Mouse (Mus musculus) lung, postnatal 0 days (tissue): ENCODE measurements around the gene Nin. TPM values are rescaled to one million over a fixed set of nuclear protein-coding genes. Genes with fewer than 3 reads are reported as not detected.

ENCODE experiments used
- ATAC-seq: fragments of 200-750 bp; cut with Nextera tagmentation; 2 replicates; pipeline ENCODE4 v1.8.0; 2017; ENCODE audit warnings: moderate library complexity
- DNase-seq: peaks from one replicate; pipeline ENCODE4 v3.0.0-alpha.2; 2016; ENCODE audit warnings: low spot score
- H3K27ac ChIP-seq: fragments of 300-500 bp; sonication (generic); 2 replicates; pipeline ENCODE4 v1.5.1; 2014; ENCODE audit warnings: antibody characterized with exemption, mild to moderate bottlenecking, low read length, mixed read lengths
- H3K27me3 ChIP-seq: fragments of 300-500 bp; sonication (generic); replicated peaks from 2 replicates; pipeline ENCODE4 v1.6.1; 2014; ENCODE audit warnings: low read length, mixed read lengths; ENCODE audit not compliant: insufficient read depth
- H3K36me3 ChIP-seq: fragments of 300-500 bp; sonication (generic); 2 replicates; pipeline ENCODE4 v1.6.1; 2014; ENCODE audit warnings: low read length, mixed read lengths; ENCODE audit not compliant: insufficient read depth
- H3K4me1 ChIP-seq: fragments of 300-500 bp; sonication (generic); 2 replicates; pipeline ENCODE4 v1.6.1; 2014; ENCODE audit warnings: antibody characterized with exemption, low read depth, low read length, mixed read lengths; ENCODE audit not compliant: insufficient read depth
- H3K4me2 ChIP-seq: fragments of 300-500 bp; sonication (generic); replicated peaks from 2 replicates; pipeline ENCODE4 v1.6.1; 2014; ENCODE audit warnings: low read depth, mild to moderate bottlenecking, low read length, moderate library complexity, mixed read lengths
- H3K4me3 ChIP-seq: fragments of 300-500 bp; sonication (generic); 2 replicates; pipeline ENCODE4 v1.5.1; 2014; ENCODE audit warnings: low read depth, low read length
- H3K9ac ChIP-seq: fragments of 300-500 bp; sonication (generic); replicated peaks from 2 replicates; pipeline ENCODE4 v1.6.1; 2014; ENCODE audit warnings: low read depth, mild to moderate bottlenecking
- H3K9me3 ChIP-seq: fragments of 300-500 bp; sonication (generic); 2 replicates; pipeline ENCODE4 v1.6.1; 2016; ENCODE audit warnings: low read length, mixed read lengths
- CTCF ChIP-seq: IDR thresholded peaks from 2 replicates; pipeline ENCODE4 v1.5.1; 2016; ENCODE audit warnings: antibody characterized with exemption, mild to moderate bottlenecking
- EP300 ChIP-seq: IDR thresholded peaks from 2 replicates; pipeline ENCODE4 v1.6.1; 2016; ENCODE audit warnings: antibody characterized with exemption, mild to moderate bottlenecking, control low read depth
- WGBS: fragments of 180-500 bp; shearing (Covaris S2); extraction: QIAGEN DNeasy Blood & Tissue Kit; methylation state at CpG from one replicate; pipeline ENCODE4 v1.1.7; 2014; 5-methylcytosine and 5-hydroxymethylcytosine counted together
- polyA plus RNA-seq: library from polyadenylated mRNA; unstranded; fragments of >200 nt; fragmentation: Nextera tagmentation; extraction: Ambion mirVana; gene quantifications from 2 replicates; pipeline ENCODE4 v1.2.1, GENCODE M21; 2015

The Nin gene
- polyA plus RNA-seq, 1 experiment from 2014 or later = 8.3 TPM

DNA sequence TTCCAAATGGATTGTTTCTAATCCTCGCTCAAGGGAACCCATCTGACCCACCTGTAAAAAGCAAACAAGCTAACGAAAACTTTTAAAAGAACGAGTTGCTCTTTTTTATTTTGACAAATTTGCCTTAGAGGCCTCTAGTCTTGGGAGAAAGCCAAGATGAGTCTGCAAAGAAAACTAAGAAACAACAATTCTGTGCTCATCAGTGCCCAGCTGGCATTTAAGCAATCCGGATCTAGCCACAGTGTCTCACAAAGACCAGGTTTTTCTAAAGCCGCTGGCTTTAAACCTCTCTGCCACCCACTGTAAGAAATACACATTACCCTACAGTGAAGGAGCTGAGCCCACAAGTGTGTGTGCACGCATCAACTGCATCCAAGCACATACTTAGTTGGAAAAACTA is 88.1 kb downstream of the Nin start:
- H3K36me3 ChIP-seq = peaks cover 20% of the 10 kb centered on the region
- no peak overlapping the region for H3K9ac ChIP-seq
- H3K4me1 ChIP-seq = no peaks in the 10 kb centered on the region
- no peak overlapping the region for H3K4me2 ChIP-seq
- TF ChIP-seq CTCF = no peak
- TF ChIP-seq EP300 = no peak
- DNase-seq (peak; percentile 39), ATAC-seq (0 out of 2 replicates have a peak, but pooled peaks have one; percentile 6)
- no peaks in the 10 kb centered on the region for H3K27me3 ChIP-seq
- 78% methylated on average over 6 of the region's 6 CpGs for WGBS
- H3K27ac ChIP-seq = peak overlapping the region; percentile 20; the same call in 1 of the 2 replicates
- H3K9me3 ChIP-seq = no peaks in the 10 kb centered on the region
- H3K4me3 ChIP-seq = no peak overlapping the region

DNA sequence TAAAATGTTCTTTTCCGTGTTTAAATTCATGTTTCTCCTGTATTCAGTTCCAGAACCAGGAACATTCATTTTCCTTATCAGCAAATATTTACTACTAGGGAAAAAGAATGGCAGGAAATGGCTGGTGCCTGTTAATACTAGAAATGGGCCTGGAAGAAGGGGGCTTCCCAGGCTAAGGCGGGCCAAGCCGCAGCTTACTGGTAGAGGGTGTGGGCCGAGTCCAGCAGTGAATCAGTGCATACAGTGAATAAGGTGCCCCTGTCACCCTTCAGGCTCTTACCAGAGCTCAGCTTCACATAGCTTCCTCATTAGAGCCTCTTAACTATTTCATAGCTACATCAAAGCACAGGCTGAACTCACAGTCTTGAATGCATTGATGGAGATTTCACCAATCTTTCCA is 89.9 kb downstream of the Nin start:
- Histone ChIP-seq H3K36me3 (peaks cover 24% of the 10 kb centered on the region), H3K4me3 (no peak overlapping the region), H3K4me1 (no peaks in the 10 kb centered on the region), H3K9ac (no peak overlapping the region), H3K9me3 (no peaks in the 10 kb centered on the region), H3K4me2 (no peak overlapping the region), H3K27me3 (no peaks in the 10 kb centered on the region), H3K27ac (no peak overlapping the region)
- ATAC-seq (peak; percentile 71), DNase-seq (peak; percentile 35)
- TF ChIP-seq EP300 = peak; percentile 63; the same call in 1 of the 2 replicates
- TF ChIP-seq CTCF = no peak
- 69% methylated on average over 4 of the region's 4 CpGs for WGBS

DNA sequence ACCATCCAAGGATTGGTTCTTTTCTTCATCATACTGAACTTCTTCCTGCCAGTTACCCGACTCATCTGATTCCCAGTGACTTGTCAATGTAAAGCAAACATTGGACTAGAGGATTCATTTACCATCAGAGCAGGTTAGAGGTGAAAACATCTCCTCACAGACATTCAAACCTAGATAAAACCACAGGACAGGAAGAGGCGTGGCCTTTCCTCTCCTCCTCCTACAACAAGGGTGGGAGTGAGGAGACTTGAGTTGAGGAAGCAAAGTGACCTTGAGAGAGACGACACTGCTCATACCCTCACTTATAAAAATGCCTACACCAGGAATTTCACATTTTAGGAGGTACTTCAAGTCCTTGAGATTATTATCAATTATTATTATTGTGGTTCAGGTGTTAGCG is 95.4 kb downstream of the Nin start:
- DNase-seq (no peak), ATAC-seq (no peak)
- Histone ChIP-seq H3K9ac (no peak overlapping the region), H3K4me1 (peaks cover 6% of the 10 kb centered on the region; the same call in 1 of the 2 replicates), H3K4me2 (no peak overlapping the region), H3K4me3 (no peak overlapping the region), H3K9me3 (no peaks in the 10 kb centered on the region), H3K27ac (no peak overlapping the region), H3K27me3 (no peaks in the 10 kb centered on the region), H3K36me3 (peaks cover 8% of the 10 kb centered on the region; the same call in 1 of the 2 replicates)
- TF ChIP-seq EP300 (no peak), CTCF (no peak)
- 72% methylated on average over 4 of the region's 4 CpGs for WGBS

DNA sequence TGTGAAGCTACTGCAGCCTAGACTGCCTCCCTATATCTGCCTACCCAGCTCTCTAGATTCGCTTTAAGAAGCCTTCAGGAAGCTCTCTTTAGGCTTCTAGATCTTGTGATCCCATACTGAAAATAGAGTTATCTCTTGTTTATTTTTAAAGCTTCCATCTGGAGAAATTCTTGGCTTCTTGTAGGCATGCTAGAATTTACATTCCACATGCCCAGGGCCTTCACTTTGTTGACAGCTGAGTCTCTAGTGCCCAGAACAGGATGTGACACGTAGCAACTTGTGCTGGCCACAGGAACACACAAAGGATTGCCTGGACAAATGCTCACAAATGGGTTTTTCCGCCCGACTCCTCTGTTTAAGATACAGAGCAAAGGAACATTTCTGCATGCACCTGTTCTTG is 97.6 kb downstream of the Nin start:
- TF ChIP-seq EP300 = peak; percentile 55; the same call in 1 of the 2 replicates
- TF ChIP-seq CTCF = no peak
- Histone ChIP-seq H3K27me3 (no peaks in the 10 kb centered on the region), H3K4me1 (peaks cover 6% of the 10 kb centered on the region; the same call in 1 of the 2 replicates), H3K9me3 (0 out of 2 replicates have a peak, but pooled peaks cover 2% of the 10 kb centered on the region), H3K9ac (no peak overlapping the region), H3K4me2 (no peak overlapping the region), H3K36me3 (peaks cover 8% of the 10 kb centered on the region; the same call in 1 of the 2 replicates), H3K4me3 (no peak overlapping the region), H3K27ac (0 out of 2 replicates have a peak overlapping the region, but pooled peaks have one; percentile 16)
- DNase-seq = peak; percentile 63
- WGBS = 42% methylated on average over 4 of the region's 4 CpGs
- peak; percentile 70 for ATAC-seq

DNA sequence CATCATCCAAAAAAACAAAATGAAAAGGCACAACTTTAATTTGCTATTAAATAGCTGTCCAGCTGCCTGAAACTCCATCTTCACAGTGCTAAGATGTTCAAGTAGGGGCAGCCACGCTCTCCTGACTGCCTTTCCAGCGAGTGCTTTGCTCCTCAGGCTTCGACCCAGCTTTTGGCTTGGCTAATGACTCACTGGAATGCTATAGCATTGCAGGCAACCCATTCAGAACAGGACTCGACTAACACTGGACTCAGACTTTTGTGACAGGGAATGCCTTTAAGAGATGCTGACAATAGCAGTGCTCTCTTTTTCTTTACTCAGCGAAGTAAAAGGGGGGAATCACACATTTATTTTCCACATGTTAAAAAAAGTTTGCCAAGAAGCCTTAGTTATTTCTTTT is 101.8 kb downstream of the Nin start:
- Histone ChIP-seq H3K27me3 (no peaks in the 10 kb centered on the region), H3K4me3 (no peak overlapping the region), H3K9me3 (0 out of 2 replicates have a peak, but pooled peaks cover 2% of the 10 kb centered on the region), H3K4me1 (peaks cover 6% of the 10 kb centered on the region; the same call in 1 of the 2 replicates), H3K36me3 (peaks cover 5% of the 10 kb centered on the region; the same call in 1 of the 2 replicates), H3K4me2 (no peak overlapping the region), H3K9ac (no peak overlapping the region), H3K27ac (no peak overlapping the region)
- no peak for ATAC-seq
- no peak for DNase-seq
- TF ChIP-seq EP300 (no peak), CTCF (no peak)
- 70% methylated on average over 5 of the region's 5 CpGs for WGBS

DNA sequence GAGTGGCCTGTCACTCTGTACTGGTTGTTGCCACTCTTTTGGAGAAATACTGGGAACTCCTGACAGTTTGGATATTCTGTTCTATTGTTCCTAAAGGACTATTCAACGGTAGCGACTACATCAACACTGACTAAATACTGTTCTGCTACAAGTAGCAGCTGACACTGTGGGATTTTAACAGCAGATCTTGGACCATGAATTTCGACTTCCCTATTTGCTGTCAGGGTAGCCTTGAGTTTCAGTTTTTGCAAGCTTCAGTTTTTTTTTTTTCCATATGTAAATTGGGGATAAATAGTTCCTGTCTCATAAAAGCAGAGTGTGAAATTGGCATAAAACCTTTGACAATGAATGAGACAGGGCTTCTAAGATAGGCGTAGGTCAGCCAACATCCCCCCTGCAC is 103.2 kb downstream of the Nin start:
- DNase-seq = no peak
- Histone ChIP-seq H3K9me3 (0 out of 2 replicates have a peak, but pooled peaks cover 2% of the 10 kb centered on the region), H3K4me2 (no peak overlapping the region), H3K9ac (no peak overlapping the region), H3K27me3 (no peaks in the 10 kb centered on the region), H3K27ac (no peak overlapping the region), H3K4me1 (no peaks in the 10 kb centered on the region), H3K4me3 (no peak overlapping the region), H3K36me3 (peaks cover 5% of the 10 kb centered on the region; the same call in 1 of the 2 replicates)
- ATAC-seq = no peak
- WGBS = 92% methylated on average over 4 of the region's 4 CpGs
- TF ChIP-seq CTCF (no peak), EP300 (no peak)

DNA sequence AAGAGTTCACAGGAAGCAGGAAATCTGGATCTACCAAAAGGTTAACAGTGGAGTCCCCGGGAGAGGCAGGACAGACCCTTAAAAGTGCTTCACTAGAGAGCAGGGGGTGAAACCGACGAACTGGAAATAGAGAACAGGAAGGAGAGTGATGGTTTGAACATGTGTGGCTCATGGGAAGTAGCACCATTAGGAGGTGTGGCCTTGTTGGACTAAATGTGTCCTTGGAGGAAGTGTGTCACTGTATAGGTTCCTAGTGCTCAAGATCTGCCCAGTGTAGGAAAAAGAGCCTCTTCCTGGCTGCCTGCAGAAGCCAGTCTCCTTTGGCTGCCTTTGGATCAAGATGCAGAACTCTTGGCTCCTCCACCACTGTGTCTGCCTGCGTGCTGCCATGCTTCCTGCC is 108.4 kb downstream of the Nin start:
- no peak overlapping the region for H3K9ac ChIP-seq
- no peaks in the 10 kb centered on the region for H3K36me3 ChIP-seq
- H3K4me2 ChIP-seq = no peak overlapping the region
- no peaks in the 10 kb centered on the region for H3K4me1 ChIP-seq
- TF ChIP-seq EP300 = no peak
- no peak for TF ChIP-seq CTCF
- ATAC-seq (no peak), DNase-seq (no peak)
- no peak overlapping the region for H3K4me3 ChIP-seq
- no peaks in the 10 kb centered on the region for H3K27me3 ChIP-seq
- 68% methylated on average over 4 of the region's 4 CpGs for WGBS
- H3K9me3 ChIP-seq = no peaks in the 10 kb centered on the region
- no peak overlapping the region for H3K27ac ChIP-seq
